Mouse (Mus musculus) midbrain, embryonic 11.5 days (tissue): ENCODE measurements around the gene Ppp1cb. TPM values are rescaled to one million over a fixed set of nuclear protein-coding genes. Genes with fewer than 3 reads are reported as not detected.
A peak's percentile ranks its signal among the peaks of the same experiment; 100 is the strongest.

Source experiments
- ATAC-seq: fragments of 200-750 bp; cut with Nextera tagmentation; 2 replicates; pipeline ENCODE4 v1.8.0; 2017; ENCODE audit warnings: moderate TSS enrichment, moderate library complexity; ENCODE audit not compliant: low FRiP score
- DNase-seq: peaks from one replicate; pipeline ENCODE4 v3.0.0; 2015; ENCODE audit warnings: low spot score; ENCODE audit errors: missing footprints
- H3K27ac ChIP-seq: fragments of 300-500 bp; sonication (generic); 2 replicates; pipeline ENCODE4 v1.5.1; 2014; ENCODE audit warnings: low read depth, low read length
- H3K27me3 ChIP-seq: fragments of 300-500 bp; sonication (generic); 2 replicates; pipeline ENCODE4 v1.6.1; 2014; ENCODE audit warnings: mild to moderate bottlenecking, low read length, moderate library complexity, mixed read lengths; ENCODE audit not compliant: control insufficient read depth, insufficient read depth
- H3K36me3 ChIP-seq: fragments of 300-500 bp; sonication (generic); 2 replicates; pipeline ENCODE4 v1.6.1; 2014; ENCODE audit warnings: mild to moderate bottlenecking, low read length, moderate library complexity, mixed read lengths; ENCODE audit not compliant: control insufficient read depth, insufficient read depth
- H3K4me1 ChIP-seq: fragments of 300-500 bp; sonication (generic); 2 replicates; pipeline ENCODE4 v1.6.1; 2014; ENCODE audit warnings: low read length; ENCODE audit not compliant: control insufficient read depth, insufficient read depth
- H3K4me2 ChIP-seq: fragments of 300-500 bp; sonication (generic); 2 replicates; pipeline ENCODE4 v1.6.1; 2014; ENCODE audit warnings: mild to moderate bottlenecking, moderate library complexity
- H3K4me3 ChIP-seq: fragments of 300-500 bp; sonication (generic); 2 replicates; pipeline ENCODE4 v1.5.1; 2014; ENCODE audit warnings: low read depth, low read length
- H3K9ac ChIP-seq: fragments of 300-500 bp; sonication (generic); 2 replicates; pipeline ENCODE4 v1.6.1; 2014; ENCODE audit warnings: low read length
- H3K9me3 ChIP-seq: fragments of 300-500 bp; sonication (generic); 2 replicates; pipeline ENCODE4 v1.6.1; 2016; ENCODE audit warnings: low read length; ENCODE audit not compliant: control insufficient read depth
- WGBS: fragments of 180-500 bp; shearing (Covaris S2); extraction: QIAGEN DNeasy Blood & Tissue Kit; methylation state at CpG from one replicate; pipeline ENCODE4 v1.1.7; 2014; 5-methylcytosine and 5-hydroxymethylcytosine counted together
- polyA plus RNA-seq: library from polyadenylated mRNA; unstranded; fragments of >200 nt; fragmentation: Nextera tagmentation; extraction: Ambion mirVana; gene quantifications from 2 replicates; pipeline ENCODE4 v1.2.1, GENCODE M21; 2014

Gene Ppp1cb
- polyA plus RNA-seq, 1 experiment from 2014 or later = 247 TPM

GRCm38 (mm10) chr5:32460973-32461372 lies 2.3 kb downstream of the Ppp1cb start:
- 0 out of 2 replicates have a peak overlapping the region, but pooled peaks have one; percentile 9 for H3K4me3 ChIP-seq
- no peak for DNase-seq
- H3K27ac ChIP-seq = no peak overlapping the region
- no peaks in the 10 kb centered on the region; the same call in 1 of the 2 replicates for H3K9me3 ChIP-seq
- ATAC-seq = no peak
- H3K9ac ChIP-seq = no peak overlapping the region
- 59% methylated on average over 2 of the region's 2 CpGs for WGBS
- peak overlapping the region; percentile 47 for H3K4me2 ChIP-seq
- peaks cover 5% of the 10 kb centered on the region for H3K4me1 ChIP-seq
- no peaks in the 10 kb centered on the region for H3K27me3 ChIP-seq
- no peaks in the 10 kb centered on the region for H3K36me3 ChIP-seq

DNA sequence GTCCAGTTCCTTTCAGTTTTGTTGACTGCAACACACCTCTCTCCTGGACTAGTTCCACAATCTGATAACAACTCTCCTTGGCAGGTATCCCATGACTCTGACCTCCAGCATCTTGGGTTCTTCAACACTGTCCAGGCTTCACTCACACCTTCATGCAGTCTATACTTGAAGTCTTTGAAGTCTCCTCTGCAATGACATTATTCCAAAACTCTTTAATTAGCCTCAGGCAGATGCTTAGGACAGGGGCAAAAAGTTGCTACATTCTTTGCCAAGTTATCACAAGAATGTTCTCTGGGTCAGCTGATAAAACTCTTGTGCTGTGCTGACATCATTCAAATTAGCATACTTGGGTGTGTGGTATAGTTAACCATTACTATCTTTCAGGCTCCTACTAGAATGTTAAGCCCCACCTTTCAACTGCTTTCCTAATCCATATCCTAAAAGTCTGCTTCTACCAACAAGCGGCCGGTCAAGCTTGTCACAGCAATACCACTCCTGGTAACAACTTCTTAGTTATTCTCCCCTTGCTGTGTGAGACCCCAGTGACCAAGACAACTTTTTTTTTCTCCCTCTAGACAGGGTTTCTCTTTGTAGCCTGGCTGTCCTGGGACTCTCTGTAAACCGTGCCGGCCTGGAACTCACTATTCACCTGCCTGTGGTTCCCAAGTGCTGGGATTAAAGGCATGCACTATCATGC lies 13.8 kb downstream of the Ppp1cb start:
- 94% methylated on average over 4 of the region's 4 CpGs for WGBS
- no peak overlapping the region for H3K9ac ChIP-seq
- H3K4me3 ChIP-seq = no peak overlapping the region
- DNase-seq (no peak), ATAC-seq (no peak)
- H3K4me2 ChIP-seq = no peak overlapping the region
- H3K36me3 ChIP-seq = no peaks in the 10 kb centered on the region
- no peak overlapping the region for H3K27ac ChIP-seq
- H3K27me3 ChIP-seq = no peaks in the 10 kb centered on the region
- no peaks in the 10 kb centered on the region for H3K9me3 ChIP-seq
- H3K4me1 ChIP-seq = no peaks in the 10 kb centered on the region

GRCm38 (mm10) chr5:32473029-32473352 lies 14.3 kb downstream of the Ppp1cb start:
- no peaks in the 10 kb centered on the region for H3K9me3 ChIP-seq

DNA sequence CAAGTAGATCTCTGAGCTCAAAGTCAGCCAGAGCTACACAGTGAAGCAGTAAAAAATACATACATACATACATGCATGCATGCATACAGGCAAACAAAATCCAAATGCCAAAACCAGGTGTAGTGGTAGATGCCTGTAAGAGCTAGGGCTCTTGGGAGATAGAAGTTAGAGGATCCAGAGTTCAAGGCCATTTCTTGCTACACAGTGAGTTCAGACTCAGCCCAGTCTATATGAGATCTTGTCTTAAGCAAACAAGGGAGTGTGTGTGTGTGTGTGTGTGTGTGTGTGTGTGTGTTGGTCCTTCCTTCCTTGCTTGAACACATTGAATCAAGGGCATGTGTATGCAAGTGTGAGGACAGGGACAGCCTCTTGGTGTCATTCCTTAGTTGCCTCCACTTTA lies 17.9 kb downstream of the Ppp1cb start:
- Histone ChIP-seq H3K4me3 (no peak overlapping the region), H3K27me3 (no peaks in the 10 kb centered on the region), H3K9ac (no peak overlapping the region), H3K9me3 (no peaks in the 10 kb centered on the region), H3K4me2 (no peak overlapping the region), H3K36me3 (peaks cover 9% of the 10 kb centered on the region), H3K27ac (no peak overlapping the region), H3K4me1 (no peaks in the 10 kb centered on the region)
- ATAC-seq (no peak), DNase-seq (no peak)

More at GRCm38 (mm10) chr5:32473029-32473352, 14.3 kb downstream of the Ppp1cb start:
- DNase-seq = no peak
- H3K4me3 ChIP-seq = no peak overlapping the region
- no peak for ATAC-seq
- no peak overlapping the region for H3K9ac ChIP-seq
- no peaks in the 10 kb centered on the region for H3K36me3 ChIP-seq
- no peak overlapping the region for H3K27ac ChIP-seq
- H3K4me2 ChIP-seq = no peak overlapping the region
- no peaks in the 10 kb centered on the region for H3K27me3 ChIP-seq
- H3K4me1 ChIP-seq = no peaks in the 10 kb centered on the region
- 94% methylated on average over 2 of the region's 2 CpGs for WGBS

DNA sequence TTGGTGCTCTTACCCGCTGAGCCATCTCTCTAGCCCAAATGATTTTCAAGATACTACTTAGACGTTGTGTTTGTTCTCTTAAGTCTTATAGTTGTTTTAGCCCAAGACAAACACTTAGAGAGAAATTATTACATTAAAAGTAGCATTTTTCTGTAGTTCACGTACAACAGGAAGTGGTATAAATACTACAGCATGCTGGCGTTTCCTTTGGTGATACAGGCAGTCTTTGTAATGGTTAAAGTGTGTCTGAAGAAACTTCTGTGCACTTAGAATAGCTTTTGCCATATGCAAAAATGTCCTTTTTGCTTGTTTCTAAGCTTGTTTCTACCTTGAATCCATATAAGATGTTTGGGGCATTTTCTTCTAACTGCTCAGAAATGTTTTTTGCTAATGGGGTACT lies 20.3 kb downstream of the Ppp1cb start:
- Histone ChIP-seq H3K4me2 (no peak overlapping the region), H3K36me3 (peaks cover 13% of the 10 kb centered on the region), H3K4me1 (no peaks in the 10 kb centered on the region), H3K27me3 (no peaks in the 10 kb centered on the region), H3K27ac (no peak overlapping the region), H3K4me3 (no peak overlapping the region), H3K9me3 (no peaks in the 10 kb centered on the region), H3K9ac (no peak overlapping the region)
- WGBS = 94% methylated on average over 4 of the region's 4 CpGs
- DNase-seq (no peak), ATAC-seq (no peak)

DNA sequence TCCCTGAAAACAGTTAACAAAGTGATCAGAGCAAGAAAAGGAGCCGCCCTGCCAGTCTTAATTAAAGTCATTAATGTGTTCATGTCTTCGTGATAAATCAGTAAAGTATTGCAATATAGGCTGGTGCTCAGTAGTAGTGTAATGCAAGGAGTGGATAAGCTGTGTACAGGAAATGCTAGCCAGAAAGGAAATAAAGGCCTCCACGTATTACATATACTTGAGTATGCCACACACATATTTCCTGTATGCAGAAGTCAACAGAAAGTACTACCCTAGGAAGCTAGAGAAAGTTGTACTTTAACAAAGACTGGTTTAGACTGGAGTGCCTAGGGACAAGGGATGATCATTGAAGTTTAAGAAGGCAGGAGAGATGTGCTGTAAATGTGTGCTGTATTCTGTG lies 26.8 kb downstream of the Ppp1cb start:
- Histone ChIP-seq H3K4me3 (no peak overlapping the region), H3K27ac (no peak overlapping the region), H3K27me3 (no peaks in the 10 kb centered on the region), H3K9me3 (no peaks in the 10 kb centered on the region), H3K36me3 (peaks cover 20% of the 10 kb centered on the region), H3K4me1 (no peaks in the 10 kb centered on the region), H3K9ac (no peak overlapping the region), H3K4me2 (no peak overlapping the region)
- ATAC-seq (no peak), DNase-seq (no peak)
- 94% methylated on average over 3 of the region's 3 CpGs for WGBS

DNA sequence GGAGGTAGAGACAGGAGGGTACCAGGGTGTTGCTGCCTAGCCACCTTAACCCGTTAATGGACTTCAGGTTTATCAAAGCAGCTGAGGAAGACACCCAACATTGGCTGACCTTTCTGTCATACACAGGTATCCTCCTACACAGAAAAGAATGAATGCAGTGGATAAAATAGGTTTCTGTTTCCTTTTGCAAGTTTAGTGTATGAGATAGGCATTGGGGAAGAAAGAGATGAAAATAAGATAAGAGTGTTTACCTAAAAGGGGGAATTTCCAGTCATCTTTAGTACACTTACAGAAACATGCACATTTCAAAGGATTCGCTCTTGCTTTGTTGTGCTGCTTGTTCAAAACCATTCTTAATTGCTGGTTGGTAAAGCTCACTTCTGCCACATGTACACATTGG lies 29.4 kb downstream of the Ppp1cb start:
- DNase-seq = no peak
- no peak overlapping the region for H3K9ac ChIP-seq
- no peak overlapping the region for H3K4me3 ChIP-seq
- H3K4me2 ChIP-seq = no peak overlapping the region
- no peaks in the 10 kb centered on the region for H3K27me3 ChIP-seq
- no peaks in the 10 kb centered on the region for H3K9me3 ChIP-seq
- WGBS = 95% methylated on average over 2 of the region's 2 CpGs
- ATAC-seq = no peak
- H3K4me1 ChIP-seq = no peaks in the 10 kb centered on the region
- no peak overlapping the region for H3K27ac ChIP-seq
- H3K36me3 ChIP-seq = peaks cover 15% of the 10 kb centered on the region

GRCm38 (mm10) chr5:32494084-32494700 lies 35.5 kb downstream of the Ppp1cb start:
- Histone ChIP-seq H3K27me3 (no peaks in the 10 kb centered on the region), H3K27ac (no peak overlapping the region), H3K4me1 (no peaks in the 10 kb centered on the region), H3K36me3 (peaks cover 3% of the 10 kb centered on the region; the same call in 1 of the 2 replicates), H3K4me2 (no peak overlapping the region), H3K9me3 (no peaks in the 10 kb centered on the region), H3K9ac (no peak overlapping the region), H3K4me3 (no peak overlapping the region)
- WGBS = 80% methylated on average over 3 of the region's 3 CpGs
- DNase-seq (no peak), ATAC-seq (no peak)

DNA sequence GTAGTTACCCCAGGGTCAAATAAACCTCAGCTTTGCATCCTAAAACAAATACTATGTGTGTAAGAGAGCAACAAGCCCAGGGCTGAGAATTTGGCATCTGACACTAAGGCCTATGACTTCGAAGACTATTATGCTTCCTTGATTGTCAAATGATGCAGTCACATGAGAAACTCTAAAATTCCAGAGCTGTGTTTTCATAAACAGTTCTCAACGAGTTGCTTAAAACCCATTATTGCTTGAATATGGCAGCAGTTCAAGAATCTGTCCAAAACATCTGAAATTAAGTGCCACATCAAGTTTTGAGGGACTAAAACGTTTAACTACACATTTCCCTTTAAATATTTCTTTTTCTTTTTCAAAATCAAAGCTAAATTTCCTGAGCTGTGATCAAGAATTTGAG lies 50.1 kb downstream of the Ppp1cb start:
- Histone ChIP-seq H3K27me3 (no peaks in the 10 kb centered on the region), H3K4me1 (no peaks in the 10 kb centered on the region), H3K4me2 (no peak overlapping the region), H3K36me3 (no peaks in the 10 kb centered on the region), H3K4me3 (no peak overlapping the region), H3K27ac (no peak overlapping the region), H3K9me3 (no peaks in the 10 kb centered on the region), H3K9ac (no peak overlapping the region)
- WGBS = 88% methylated on average over 3 of the region's 3 CpGs
- DNase-seq (no peak), ATAC-seq (no peak)
